Mouse (Mus musculus): ENCODE results near the gene Zbtb38. TPM values are rescaled to one million over a fixed set of nuclear protein-coding genes. Genes with fewer than 3 reads are reported as not detected.

Gene Zbtb38
- polyA plus RNA-seq, 1 experiment from 2014 or later = 34.2 TPM

DNA sequence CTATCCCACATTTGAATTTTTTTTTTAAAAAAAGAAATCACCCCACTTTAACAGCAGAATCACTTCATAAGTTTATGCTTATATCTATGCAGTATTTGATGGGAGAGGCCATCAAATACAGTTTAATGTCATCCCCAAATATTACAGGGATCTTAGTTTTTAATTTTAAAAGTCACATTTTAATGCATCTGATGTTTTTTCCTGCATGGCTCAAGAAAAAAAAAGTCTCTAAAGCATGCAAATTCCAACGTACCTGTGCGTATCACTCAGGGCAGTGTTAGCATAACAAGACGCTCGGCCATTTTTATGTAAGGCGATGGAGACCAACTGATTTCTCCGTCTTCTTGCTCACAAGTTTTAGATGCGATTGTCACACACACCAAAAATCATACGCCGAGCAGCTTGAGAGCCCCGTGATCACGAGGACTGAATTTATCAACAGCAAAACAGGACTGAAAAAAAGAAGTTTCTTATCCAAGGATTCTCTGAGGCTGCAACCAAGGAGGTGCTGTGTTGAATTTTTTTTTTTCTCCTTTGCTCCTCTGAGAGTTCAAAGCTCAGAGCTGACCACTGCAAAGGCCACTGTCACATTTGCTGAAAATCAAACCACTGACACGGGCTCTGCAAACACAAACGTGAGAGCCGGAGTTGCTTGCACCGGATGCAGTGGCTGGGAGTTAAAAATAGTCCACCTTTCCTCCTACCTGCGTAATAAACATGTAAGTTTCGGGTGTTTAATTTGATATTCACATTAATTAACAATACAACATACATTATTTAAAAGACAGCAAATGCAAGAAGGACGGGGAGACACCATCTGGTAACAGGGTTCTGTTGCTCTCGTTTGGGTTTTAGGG lies 21.4 kb downstream of the Zbtb38 start:
- H3K9ac ChIP-seq (ENCODE audit: low read length) = peak overlapping the region; percentile 63; the same call in 1 of the 2 replicates
- H3K27ac ChIP-seq (replicated peaks in 1 of 2; ENCODE audit: control insufficient read depth in 1 of 2, insufficient read depth in 1 of 2, low read depth in 2 of 2, low read length in 2 of 2) = peak overlapping the region in 1 of 2 experiments; percentile 67; a peak in 1 of 4 replicates
- no peak overlapping the region for H3K4me3 ChIP-seq (ENCODE audit: control insufficient read depth in 1 of 2, insufficient read depth in 1 of 2, low read depth in 1 of 2, low read length in 2 of 2)
- H3K27me3 ChIP-seq (ENCODE audit: control insufficient read depth, insufficient read depth, low read length) = no peaks in the 10 kb centered on the region
- peak overlapping the region; percentile 57 for H3K4me2 ChIP-seq (ENCODE audit: low read length)
- peaks cover 37 to 75% of the 10 kb centered on the region in 2 experiments for H3K4me1 ChIP-seq (ENCODE audit: control insufficient read depth in 2 of 2, insufficient read depth in 2 of 2, low read length in 2 of 2)
- H3K9me3 ChIP-seq (ENCODE audit: control insufficient read depth, low read length) = no peaks in the 10 kb centered on the region
- H3K36me3 ChIP-seq (ENCODE audit: control insufficient read depth, insufficient read depth, low read length) = no peaks in the 10 kb centered on the region
- no peak for ATAC-seq (ENCODE audit: insufficient number of reproducible peaks, insufficient read depth, low FRiP score, low read depth)
- 76% methylated on average over 19 of the region's 19 CpGs for WGBS

DNA sequence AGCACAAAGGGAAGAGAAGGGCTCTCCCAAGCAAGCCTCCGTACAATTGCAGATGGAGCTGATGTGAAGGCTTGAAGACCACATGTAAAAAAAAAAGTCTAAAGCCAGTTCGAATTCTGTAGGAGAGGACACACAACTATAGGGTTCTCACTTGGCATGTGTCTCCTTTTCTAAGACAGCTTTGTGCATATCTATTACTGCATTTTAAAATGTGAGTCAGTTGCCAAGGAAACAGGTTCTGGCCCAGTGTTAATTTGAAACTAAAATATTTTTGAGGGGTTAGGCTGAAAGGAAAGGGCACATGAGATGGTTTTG lies 22.4 kb downstream of the Zbtb38 start:
- Histone ChIP-seq H3K4me1 (ENCODE audit: control insufficient read depth in 2 of 2, insufficient read depth in 2 of 2, low read length in 2 of 2) (peaks cover 39 to 69% of the 10 kb centered on the region in 2 experiments), H3K9me3 (ENCODE audit: control insufficient read depth, low read length) (no peaks in the 10 kb centered on the region), H3K4me3 (ENCODE audit: control insufficient read depth in 1 of 2, insufficient read depth in 1 of 2, low read depth in 1 of 2, low read length in 2 of 2) (no peak overlapping the region), H3K36me3 (ENCODE audit: control insufficient read depth, insufficient read depth, low read length) (no peaks in the 10 kb centered on the region), H3K9ac (ENCODE audit: low read length) (no peak overlapping the region), H3K27ac (replicated peaks in 1 of 2; ENCODE audit: control insufficient read depth in 1 of 2, insufficient read depth in 1 of 2, low read depth in 2 of 2, low read length in 2 of 2) (no peak overlapping the region), H3K27me3 (ENCODE audit: control insufficient read depth, insufficient read depth, low read length) (no peaks in the 10 kb centered on the region), H3K4me2 (ENCODE audit: low read length) (no peak overlapping the region)
- no peak for ATAC-seq (ENCODE audit: insufficient number of reproducible peaks, insufficient read depth, low FRiP score, low read depth)
- 69% methylated on average over 2 of the region's 2 CpGs for WGBS

DNA sequence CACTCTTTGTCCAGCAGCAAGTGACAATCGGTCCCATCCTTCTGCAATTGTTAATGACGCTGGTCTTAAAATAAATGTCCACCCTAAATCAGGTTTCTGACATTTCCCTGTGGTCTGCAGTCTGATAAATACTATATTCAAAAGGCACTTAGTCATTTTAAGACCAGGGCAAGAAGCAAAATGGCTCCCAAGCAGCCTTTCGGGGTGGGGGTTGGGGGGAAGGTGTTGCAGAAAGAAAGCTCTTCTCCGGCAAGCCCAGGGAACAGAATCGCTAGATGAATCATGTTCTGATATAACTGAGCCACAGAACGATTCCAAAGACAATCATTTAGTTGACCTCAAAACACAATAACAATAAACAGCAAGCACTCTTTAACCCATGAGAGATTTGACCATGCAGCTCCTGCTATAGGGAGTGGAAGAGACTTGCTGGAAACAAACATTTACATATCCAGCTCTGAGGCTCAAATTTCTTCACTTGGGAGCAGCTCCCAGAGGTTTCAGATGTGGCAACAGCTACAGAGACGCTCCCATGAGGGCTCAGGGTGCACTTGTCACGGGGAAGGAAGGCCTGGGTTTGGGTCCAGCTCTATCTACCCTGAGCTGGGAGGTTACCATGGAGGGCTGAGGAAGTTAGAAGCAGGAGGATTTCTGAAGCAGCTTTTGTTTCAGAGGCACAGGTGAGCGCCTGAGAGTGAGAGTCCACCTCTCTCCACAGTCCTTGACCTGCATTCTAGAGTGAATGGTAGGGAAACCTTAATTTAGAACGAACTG lies 22.9 kb downstream of the Zbtb38 start:
- Histone ChIP-seq H3K27ac (replicated peaks in 1 of 2; ENCODE audit: control insufficient read depth in 1 of 2, insufficient read depth in 1 of 2, low read depth in 2 of 2, low read length in 2 of 2) (no peak overlapping the region), H3K27me3 (ENCODE audit: control insufficient read depth, insufficient read depth, low read length) (no peaks in the 10 kb centered on the region), H3K36me3 (ENCODE audit: control insufficient read depth, insufficient read depth, low read length) (no peaks in the 10 kb centered on the region), H3K4me1 (ENCODE audit: control insufficient read depth in 2 of 2, insufficient read depth in 2 of 2, low read length in 2 of 2) (peaks cover 39 to 63% of the 10 kb centered on the region in 2 experiments), H3K4me3 (ENCODE audit: control insufficient read depth in 1 of 2, insufficient read depth in 1 of 2, low read depth in 1 of 2, low read length in 2 of 2) (no peak overlapping the region), H3K9me3 (ENCODE audit: control insufficient read depth, low read length) (no peaks in the 10 kb centered on the region), H3K4me2 (ENCODE audit: low read length) (no peak overlapping the region), H3K9ac (ENCODE audit: low read length) (no peak overlapping the region)
- 76% methylated on average over 10 of the region's 10 CpGs for WGBS
- ATAC-seq (ENCODE audit: insufficient number of reproducible peaks, insufficient read depth, low FRiP score, low read depth) = no peak

DNA sequence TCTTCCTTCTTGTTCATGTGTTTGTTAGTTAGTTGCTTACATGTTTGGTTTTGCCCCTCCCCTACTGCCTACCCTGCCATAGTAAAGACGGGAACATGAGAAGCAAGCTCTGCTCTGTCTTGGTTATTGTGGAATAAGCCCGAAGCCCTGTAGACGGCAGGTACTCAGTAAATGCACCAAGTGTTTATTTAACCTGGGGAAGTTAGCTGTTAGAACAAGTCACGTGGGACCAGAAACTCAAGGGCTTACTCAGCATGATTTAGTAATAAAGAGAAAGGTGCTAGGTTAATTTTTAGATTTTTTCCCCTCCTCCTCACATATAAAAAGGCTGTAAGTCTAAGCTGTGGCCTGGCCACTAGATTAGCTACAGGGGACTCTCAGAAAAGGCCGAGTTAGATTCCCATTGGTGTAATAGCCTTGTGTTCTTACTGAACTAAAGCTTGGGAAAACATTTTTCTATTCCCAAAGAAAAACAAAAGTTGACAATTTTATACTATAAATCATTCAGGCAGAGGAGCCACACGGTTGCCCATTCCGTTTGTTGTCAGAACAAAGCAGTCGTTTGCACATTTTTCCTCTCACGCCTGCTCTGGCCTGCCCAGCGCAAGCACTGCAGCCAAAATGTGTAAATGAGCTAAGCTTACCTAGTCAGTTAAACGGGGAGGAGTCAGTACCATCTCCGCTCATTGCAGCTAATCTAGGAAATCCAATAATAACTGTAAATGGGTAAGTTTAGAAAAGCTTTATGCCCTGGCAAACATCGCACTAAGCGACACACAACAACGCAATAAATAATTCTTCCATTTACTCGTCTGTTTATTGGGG lies 24.1 kb downstream of the Zbtb38 start:
- Histone ChIP-seq H3K4me3 (ENCODE audit: control insufficient read depth in 1 of 2, insufficient read depth in 1 of 2, low read depth in 1 of 2, low read length in 2 of 2) (no peak overlapping the region), H3K9me3 (ENCODE audit: control insufficient read depth, low read length) (no peaks in the 10 kb centered on the region), H3K4me1 (ENCODE audit: control insufficient read depth in 2 of 2, insufficient read depth in 2 of 2, low read length in 2 of 2) (peaks cover 43 to 60% of the 10 kb centered on the region in 2 experiments), H3K27me3 (ENCODE audit: control insufficient read depth, insufficient read depth, low read length) (no peaks in the 10 kb centered on the region), H3K4me2 (ENCODE audit: low read length) (no peak overlapping the region), H3K27ac (replicated peaks in 1 of 2; ENCODE audit: control insufficient read depth in 1 of 2, insufficient read depth in 1 of 2, low read depth in 2 of 2, low read length in 2 of 2) (peak overlapping the region; percentile 71 to 86), H3K36me3 (ENCODE audit: control insufficient read depth, insufficient read depth, low read length) (no peaks in the 10 kb centered on the region), H3K9ac (ENCODE audit: low read length) (0 out of 2 replicates have a peak overlapping the region, but pooled peaks have one; percentile 32)
- no peak for ATAC-seq (ENCODE audit: insufficient number of reproducible peaks, insufficient read depth, low FRiP score, low read depth)
- 77% methylated on average over 16 of the region's 16 CpGs for WGBS

DNA sequence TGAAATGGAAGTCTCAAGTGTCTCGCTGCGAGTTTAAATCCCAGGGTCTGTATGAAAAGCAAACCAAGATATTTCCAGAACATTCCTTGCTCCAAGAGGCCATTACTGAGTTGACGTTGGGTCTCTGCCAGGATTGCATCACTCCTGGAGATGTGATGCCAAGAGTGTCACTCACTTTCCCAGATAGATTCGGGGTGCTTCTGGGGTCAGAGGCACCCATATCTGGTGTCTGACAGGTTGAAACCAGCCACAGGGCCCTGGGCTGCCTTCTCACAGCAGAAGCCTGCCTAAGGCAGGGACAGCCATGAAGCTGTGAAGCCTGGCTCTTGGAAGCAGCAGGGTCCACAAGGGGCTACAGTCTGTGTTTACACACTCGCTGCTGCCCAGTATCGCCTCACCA lies 24.9 kb downstream of the Zbtb38 start:
- 38% methylated on average over 6 of the region's 6 CpGs for WGBS
- no peaks in the 10 kb centered on the region for H3K27me3 ChIP-seq (ENCODE audit: control insufficient read depth, insufficient read depth, low read length)
- ATAC-seq (ENCODE audit: insufficient number of reproducible peaks, insufficient read depth, low FRiP score, low read depth) = peak; percentile 74
- H3K9me3 ChIP-seq (ENCODE audit: control insufficient read depth, low read length) = no peaks in the 10 kb centered on the region
- no peak overlapping the region for H3K4me2 ChIP-seq (ENCODE audit: low read length)
- H3K4me3 ChIP-seq (ENCODE audit: control insufficient read depth in 1 of 2, insufficient read depth in 1 of 2, low read depth in 1 of 2, low read length in 2 of 2) = no peak overlapping the region
- H3K27ac ChIP-seq (replicated peaks in 1 of 2; ENCODE audit: control insufficient read depth in 1 of 2, insufficient read depth in 1 of 2, low read depth in 2 of 2, low read length in 2 of 2) = peak overlapping the region; percentile 71 to 86
- 0 out of 2 replicates have a peak, but pooled peaks cover 4% of the 10 kb centered on the region for H3K36me3 ChIP-seq (ENCODE audit: control insufficient read depth, insufficient read depth, low read length)
- no peak overlapping the region for H3K9ac ChIP-seq (ENCODE audit: low read length)
- peaks cover 39 to 53% of the 10 kb centered on the region in 2 experiments for H3K4me1 ChIP-seq (ENCODE audit: control insufficient read depth in 2 of 2, insufficient read depth in 2 of 2, low read length in 2 of 2)

DNA sequence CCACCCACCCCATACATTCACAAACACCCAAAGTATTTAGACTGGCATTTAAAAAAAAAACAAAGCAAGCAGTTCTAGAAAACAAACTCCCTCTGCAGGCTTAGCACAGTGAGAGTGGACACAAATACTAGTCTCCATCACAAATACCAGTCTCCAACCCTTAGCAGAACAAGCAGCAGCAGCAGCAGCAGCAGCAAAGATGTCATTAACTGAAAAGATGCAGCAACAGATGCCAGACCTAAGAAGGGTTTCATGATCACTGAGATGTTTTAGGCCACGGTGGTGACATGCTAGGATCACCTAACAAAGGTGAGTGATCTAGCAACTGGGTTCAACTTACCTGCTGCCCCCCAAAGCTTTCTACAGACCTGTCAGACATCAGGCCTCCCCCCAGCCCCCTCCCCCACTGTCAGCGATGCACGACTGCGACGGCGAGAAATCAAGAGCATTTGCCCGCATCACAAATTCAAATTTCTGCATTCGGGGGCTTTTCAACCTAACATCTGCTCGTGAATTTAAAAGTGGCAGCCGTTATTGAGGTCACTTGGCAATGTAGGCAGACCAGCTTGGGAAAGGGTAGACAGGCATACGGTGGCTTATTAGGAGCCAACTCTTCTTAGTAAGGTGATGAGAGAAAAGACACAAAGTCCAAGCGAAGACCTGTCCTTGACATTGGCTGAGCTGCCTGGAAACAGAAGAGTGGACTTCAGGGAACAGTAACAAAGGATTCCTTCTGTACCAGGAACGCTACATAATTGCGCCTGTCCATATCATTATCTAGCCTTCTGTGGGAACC lies 26.1 kb downstream of the Zbtb38 start:
- peak overlapping the region; percentile 71 to 86 for H3K27ac ChIP-seq (replicated peaks in 1 of 2; ENCODE audit: control insufficient read depth in 1 of 2, insufficient read depth in 1 of 2, low read depth in 2 of 2, low read length in 2 of 2)
- no peaks in the 10 kb centered on the region for H3K9me3 ChIP-seq (ENCODE audit: control insufficient read depth, low read length)
- H3K9ac ChIP-seq (ENCODE audit: low read length) = no peak overlapping the region
- ATAC-seq (ENCODE audit: insufficient number of reproducible peaks, insufficient read depth, low FRiP score, low read depth) = no peak
- WGBS = 54% methylated on average over 14 of the region's 14 CpGs
- no peak overlapping the region for H3K4me3 ChIP-seq (ENCODE audit: control insufficient read depth in 1 of 2, insufficient read depth in 1 of 2, low read depth in 1 of 2, low read length in 2 of 2)
- no peak overlapping the region for H3K4me2 ChIP-seq (ENCODE audit: low read length)
- 0 out of 2 replicates have a peak, but pooled peaks cover 4% of the 10 kb centered on the region for H3K36me3 ChIP-seq (ENCODE audit: control insufficient read depth, insufficient read depth, low read length)
- peaks cover 34 to 43% of the 10 kb centered on the region in 2 experiments for H3K4me1 ChIP-seq (ENCODE audit: control insufficient read depth in 2 of 2, insufficient read depth in 2 of 2, low read length in 2 of 2)
- H3K27me3 ChIP-seq (ENCODE audit: control insufficient read depth, insufficient read depth, low read length) = no peaks in the 10 kb centered on the region
